Mouse (Mus musculus): ENCODE data around the gene Tspan9. TPM values are rescaled to one million over a fixed set of nuclear protein-coding genes. Genes with fewer than 3 reads are reported as not detected.

Tspan9 gene
- polyA plus RNA-seq, 1 experiment from 2014 or later: 102 TPM

DNA sequence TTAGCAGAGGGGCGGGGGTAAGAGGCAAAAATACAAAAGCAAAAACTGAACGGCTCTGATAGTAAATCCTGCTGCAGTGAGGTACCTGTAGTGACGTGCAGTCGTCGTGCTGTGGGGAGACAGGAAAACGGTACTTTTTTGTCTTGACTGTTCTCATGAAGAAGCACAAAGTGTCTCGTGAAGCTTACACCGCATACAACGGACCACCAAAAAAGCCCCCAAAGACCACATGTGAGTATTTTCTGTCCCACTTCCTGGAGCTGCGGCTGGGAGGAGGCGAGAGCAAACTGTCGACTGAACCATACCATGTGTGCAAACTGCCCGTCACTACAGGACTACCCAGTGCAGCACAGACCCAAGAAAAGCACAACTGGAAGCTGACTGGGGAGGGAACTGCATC is 117.8 kb downstream of the Tspan9 start:
- H3K9ac ChIP-seq (ENCODE audit: low read depth, low read length): no peak overlapping the region
- no peaks in the 10 kb centered on the region for H3K27me3 ChIP-seq (ENCODE audit: insufficient read depth, low read length)
- H3K9me3 ChIP-seq (replicated peaks; ENCODE audit: low read length): no peaks in the 10 kb centered on the region
- H3K4me1 ChIP-seq (replicated peaks; ENCODE audit: insufficient read depth, low read length): peaks cover 17% of the 10 kb centered on the region; the same call in 1 of the 2 replicates
- H3K4me2 ChIP-seq (ENCODE audit: low read length): no peak overlapping the region
- ATAC-seq (replicated peaks; ENCODE audit: low FRiP score, low read depth) (no peak), DNase-seq (ENCODE audit: low spot score) (no peak)
- no peak overlapping the region for H3K27ac ChIP-seq
- WGBS: 81% methylated on average over 13 of the region's 13 CpGs
- TF ChIP-seq CTCF (IDR thresholded peaks at IDR 0.05; ENCODE audit: low read depth): no peak
- H3K36me3 ChIP-seq (ENCODE audit: insufficient read depth, low read length): no peaks in the 10 kb centered on the region
- H3K4me3 ChIP-seq (replicated peaks; ENCODE audit: low read depth, low read length): no peak overlapping the region

DNA sequence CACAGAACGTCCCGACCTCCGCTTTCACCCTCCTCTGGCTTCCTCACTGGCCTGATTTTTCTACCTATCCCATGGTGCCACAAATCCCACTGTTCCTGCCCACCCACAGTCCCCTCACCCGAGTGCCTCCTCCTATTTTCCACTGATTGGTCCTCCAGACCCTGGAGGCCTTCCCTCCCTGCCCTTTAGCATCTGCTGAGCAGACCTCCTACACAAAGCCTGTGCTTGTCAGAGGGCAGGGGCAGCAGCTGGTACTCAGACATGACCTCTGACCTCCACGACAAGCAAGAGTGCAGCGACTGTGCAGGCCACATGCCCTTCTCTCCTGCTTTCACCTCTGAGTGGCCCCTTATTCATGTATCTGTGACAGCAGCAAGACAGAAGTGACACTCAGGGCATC is 121.2 kb downstream of the Tspan9 start:
- DNase-seq (ENCODE audit: low spot score) (peak; percentile 30), ATAC-seq (replicated peaks; ENCODE audit: low FRiP score, low read depth) (peak; percentile 25)
- H3K27me3 ChIP-seq (ENCODE audit: insufficient read depth, low read length): no peaks in the 10 kb centered on the region
- no peak overlapping the region for H3K4me2 ChIP-seq (ENCODE audit: low read length)
- H3K27ac ChIP-seq: no peak overlapping the region
- peaks cover 17% of the 10 kb centered on the region; the same call in 1 of the 2 replicates for H3K4me1 ChIP-seq (replicated peaks; ENCODE audit: insufficient read depth, low read length)
- H3K36me3 ChIP-seq (ENCODE audit: insufficient read depth, low read length): no peaks in the 10 kb centered on the region
- H3K9me3 ChIP-seq (replicated peaks; ENCODE audit: low read length): no peaks in the 10 kb centered on the region
- no peak overlapping the region for H3K4me3 ChIP-seq (replicated peaks; ENCODE audit: low read depth, low read length)
- TF ChIP-seq CTCF (IDR thresholded peaks at IDR 0.05; ENCODE audit: low read depth): no peak
- no peak overlapping the region for H3K9ac ChIP-seq (ENCODE audit: low read depth, low read length)
- WGBS: 37% methylated on average over 6 of the region's 6 CpGs

DNA sequence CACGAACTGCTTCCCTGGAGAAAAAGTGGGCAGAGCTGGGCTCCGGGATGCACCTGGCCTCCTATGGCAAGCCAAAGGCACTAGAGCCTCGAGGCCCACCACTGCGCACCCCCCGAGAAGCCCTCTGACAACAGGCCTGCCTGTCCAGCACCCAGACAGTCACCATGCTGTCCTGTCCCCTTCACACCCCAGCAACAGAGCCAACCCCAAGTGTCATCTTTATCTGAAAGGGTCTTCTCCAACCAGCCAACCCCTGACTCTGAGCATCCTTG is 121.5 kb downstream of the Tspan9 start:
- no peak for TF ChIP-seq CTCF (IDR thresholded peaks at IDR 0.05; ENCODE audit: low read depth)
- DNase-seq (ENCODE audit: low spot score) (no peak), ATAC-seq (replicated peaks; ENCODE audit: low FRiP score, low read depth) (no peak)
- Histone ChIP-seq H3K27ac (no peak overlapping the region), H3K4me2 (ENCODE audit: low read length) (no peak overlapping the region), H3K9me3 (replicated peaks; ENCODE audit: low read length) (no peaks in the 10 kb centered on the region), H3K36me3 (ENCODE audit: insufficient read depth, low read length) (no peaks in the 10 kb centered on the region), H3K9ac (ENCODE audit: low read depth, low read length) (no peak overlapping the region), H3K27me3 (ENCODE audit: insufficient read depth, low read length) (no peaks in the 10 kb centered on the region), H3K4me3 (replicated peaks; ENCODE audit: low read depth, low read length) (no peak overlapping the region), H3K4me1 (replicated peaks; ENCODE audit: insufficient read depth, low read length) (peaks cover 17% of the 10 kb centered on the region; the same call in 1 of the 2 replicates)
- WGBS: 69% methylated on average over 5 of the region's 5 CpGs

DNA sequence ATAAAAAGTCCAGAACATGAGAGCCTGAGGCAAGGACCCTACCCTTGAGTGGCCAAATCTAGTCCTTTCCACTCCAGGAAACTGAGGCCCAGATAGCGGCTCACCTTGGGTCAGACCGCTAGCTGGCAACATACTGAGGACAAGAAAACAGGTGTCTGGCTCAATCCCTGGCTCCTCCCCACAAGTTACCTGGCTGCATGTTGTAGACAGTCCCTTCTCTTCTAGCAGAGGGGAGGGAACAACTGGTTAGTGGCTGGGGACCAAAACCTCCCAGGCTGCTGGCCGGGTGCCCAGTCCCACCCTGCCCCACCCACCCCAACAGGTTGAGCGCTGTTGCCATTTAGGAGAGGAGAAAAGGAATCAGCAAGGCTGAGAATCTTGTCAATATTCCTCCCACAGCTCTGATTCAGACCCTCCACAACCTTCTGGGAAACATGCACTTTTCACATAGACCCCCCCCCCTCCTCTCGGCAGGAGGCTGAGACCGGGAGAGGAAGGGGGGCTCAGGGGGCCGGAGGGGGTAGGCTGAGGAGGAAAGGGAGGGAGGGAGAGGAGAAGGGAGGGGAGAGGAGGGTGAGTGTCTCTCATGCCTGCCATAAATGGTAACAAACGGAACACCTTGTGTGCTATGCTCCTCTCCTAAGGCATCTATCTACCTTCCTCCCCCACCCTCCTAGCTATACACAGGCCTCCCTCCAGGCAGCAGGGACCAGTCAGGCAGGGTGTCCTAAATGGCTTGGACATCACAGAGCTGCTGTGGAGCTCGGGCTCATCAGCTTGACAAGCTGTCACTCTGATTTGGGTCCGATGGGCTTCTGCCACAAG is 122.1 kb downstream of the Tspan9 start:
- WGBS: 40% methylated on average over 7 of the region's 10 CpGs
- H3K27ac ChIP-seq: no peak overlapping the region
- H3K9ac ChIP-seq (ENCODE audit: low read depth, low read length): no peak overlapping the region

DNA sequence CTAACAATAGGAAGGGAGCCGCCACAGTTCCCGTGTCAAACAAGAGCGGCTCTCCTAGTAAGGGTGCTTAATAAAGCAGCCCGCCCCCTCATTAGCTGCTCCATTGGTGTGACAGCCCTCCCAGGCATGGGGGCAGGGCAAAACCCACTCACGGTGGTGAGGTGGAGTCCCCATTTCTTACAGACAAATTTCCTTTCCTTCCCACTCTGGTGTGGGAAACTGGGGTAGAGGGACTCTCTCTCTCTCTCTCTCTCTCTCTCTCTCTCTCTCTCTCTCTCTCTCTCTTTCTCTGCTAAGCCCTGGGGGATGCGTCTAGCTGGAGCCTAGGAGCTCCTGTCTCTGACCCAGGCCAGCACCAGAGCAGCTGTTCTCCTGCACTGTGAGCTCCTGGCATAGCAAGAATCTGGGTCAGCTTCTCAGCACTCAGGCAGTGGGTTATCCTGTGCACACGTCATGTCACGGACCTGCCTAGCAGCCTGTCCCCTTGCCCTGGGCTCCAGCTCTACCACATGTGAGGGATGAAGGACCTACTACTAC is 122.8 kb downstream of the Tspan9 start:
- Histone ChIP-seq H3K9me3 (replicated peaks; ENCODE audit: low read length) (no peaks in the 10 kb centered on the region), H3K4me3 (replicated peaks; ENCODE audit: low read depth, low read length) (no peak overlapping the region), H3K36me3 (ENCODE audit: insufficient read depth, low read length) (no peaks in the 10 kb centered on the region), H3K4me1 (replicated peaks; ENCODE audit: insufficient read depth, low read length) (peaks cover 17% of the 10 kb centered on the region; the same call in 1 of the 2 replicates), H3K27me3 (ENCODE audit: insufficient read depth, low read length) (no peaks in the 10 kb centered on the region), H3K4me2 (ENCODE audit: low read length) (no peak overlapping the region), H3K27ac (no peak overlapping the region), H3K9ac (ENCODE audit: low read depth, low read length) (no peak overlapping the region)
- TF ChIP-seq CTCF (IDR thresholded peaks at IDR 0.05; ENCODE audit: low read depth): no peak
- WGBS: 32% methylated on average over 8 of the region's 8 CpGs
- ATAC-seq (replicated peaks; ENCODE audit: low FRiP score, low read depth): no peak
- DNase-seq (ENCODE audit: low spot score): no peak

More for the DNA sequence above, 122.1 kb downstream of the Tspan9 start:
- DNase-seq (ENCODE audit: low spot score): no peak
- H3K27me3 ChIP-seq (ENCODE audit: insufficient read depth, low read length): no peaks in the 10 kb centered on the region
- no peak overlapping the region for H3K4me3 ChIP-seq (replicated peaks; ENCODE audit: low read depth, low read length)
- H3K36me3 ChIP-seq (ENCODE audit: insufficient read depth, low read length): no peaks in the 10 kb centered on the region
- TF ChIP-seq CTCF (IDR thresholded peaks at IDR 0.05; ENCODE audit: low read depth): no peak
- H3K9me3 ChIP-seq (replicated peaks; ENCODE audit: low read length): no peaks in the 10 kb centered on the region
- H3K4me1 ChIP-seq (replicated peaks; ENCODE audit: insufficient read depth, low read length): peaks cover 17% of the 10 kb centered on the region; the same call in 1 of the 2 replicates
- H3K4me2 ChIP-seq (ENCODE audit: low read length): no peak overlapping the region
- ATAC-seq (replicated peaks; ENCODE audit: low FRiP score, low read depth): peak; percentile 21; the same call in 1 of the 2 replicates

DNA sequence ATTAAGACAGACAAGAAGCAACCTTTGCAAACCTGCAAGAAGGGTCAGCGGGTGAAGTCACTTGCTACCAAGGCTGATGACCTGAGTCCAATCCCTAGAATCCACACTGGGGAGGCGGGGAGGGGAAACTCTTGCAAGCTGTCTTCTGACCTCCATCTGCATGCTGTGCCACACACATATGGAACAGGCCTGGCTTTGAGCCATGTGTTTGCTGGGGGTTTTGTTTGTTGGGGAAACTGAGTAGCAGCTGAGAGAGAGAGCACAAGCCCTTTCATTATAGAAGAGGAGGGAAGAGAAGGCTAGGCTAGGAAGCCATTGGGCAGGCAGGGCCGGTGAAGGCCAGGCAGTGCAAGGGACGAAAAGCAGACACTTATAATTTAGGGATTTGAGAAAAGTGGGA is 123.3 kb downstream of the Tspan9 start:
- ATAC-seq (replicated peaks; ENCODE audit: low FRiP score, low read depth) (no peak), DNase-seq (ENCODE audit: low spot score) (no peak)
- Histone ChIP-seq H3K27ac (no peak overlapping the region), H3K4me3 (replicated peaks; ENCODE audit: low read depth, low read length) (no peak overlapping the region), H3K27me3 (ENCODE audit: insufficient read depth, low read length) (no peaks in the 10 kb centered on the region), H3K4me2 (ENCODE audit: low read length) (no peak overlapping the region), H3K9me3 (replicated peaks; ENCODE audit: low read length) (no peaks in the 10 kb centered on the region), H3K4me1 (replicated peaks; ENCODE audit: insufficient read depth, low read length) (peaks cover 17% of the 10 kb centered on the region; the same call in 1 of the 2 replicates), H3K36me3 (ENCODE audit: insufficient read depth, low read length) (no peaks in the 10 kb centered on the region), H3K9ac (ENCODE audit: low read depth, low read length) (no peak overlapping the region)
- TF ChIP-seq CTCF (IDR thresholded peaks at IDR 0.05; ENCODE audit: low read depth): no peak
- 71% methylated on average over 4 of the region's 4 CpGs for WGBS

Measured in kidney, postnatal 0 days (tissue).